Comparison of ENCODE assay signal across 9 mouse cellular contexts in genomic region chr2:33794483-33794882, GRCm38 (mm10).
DNase-seq lines count a peak whose midpoint lies in the region; ATAC-seq lines count a peak whose summit lies in the region.
"Had no signal": no experiment of that assay in that cellular context is flagged by ENCODE, and none has a peak within 500 bp of the region (broad histone marks: within the 10 kb centered on the region; RNA-seq: fewer than 3 reads in every experiment).

No protein-coding gene starts in this region.

- H3K9ac ChIP-seq in heart, embryonic 12.5 days: no peak overlapping the region
- no peak overlapping the region for H3K9ac ChIP-seq in forebrain, embryonic 14.5 days (ENCODE audit: low read length)

- no peak overlapping the region for H3K4me2 ChIP-seq in heart, embryonic 12.5 days
- H3K4me2 ChIP-seq in forebrain, embryonic 14.5 days (ENCODE audit: low read length): no peak overlapping the region

- 46% methylated on average over 9 of the region's 9 CpGs for WGBS in heart, embryonic 12.5 days
- WGBS in forebrain, embryonic 14.5 days: 63% methylated on average over 9 of the region's 9 CpGs

- peaks cover 6% of the 10 kb centered on the region; the same call in 1 of the 2 replicates for H3K27me3 ChIP-seq in heart, embryonic 12.5 days (replicated peaks)
- no peaks in the 10 kb centered on the region; the same call in 1 of the 2 replicates for H3K27me3 ChIP-seq in forebrain, embryonic 14.5 days (replicated peaks; ENCODE audit: control insufficient read depth, insufficient read depth, low read length)

- intact Hi-C loops in heart, postnatal 25 days (cut with DNase I): no loop called here

- peaks cover 18% of the 10 kb centered on the region for H3K4me1 ChIP-seq in heart, embryonic 12.5 days (replicated peaks)
- H3K4me1 ChIP-seq in forebrain, embryonic 14.5 days (ENCODE audit: control insufficient read depth, insufficient read depth, low read length): peaks cover 48% of the 10 kb centered on the region

- DNase-seq in heart, postnatal 25 days (ENCODE audit: low spot score): peak; percentile 5
- peak; percentile 76 for DNase-seq in forebrain, embryonic 14.5 days (ENCODE audit: low spot score)
- peak; percentile 73 to 84 for DNase-seq in left cerebral cortex, adult 18-20 months (ENCODE audit: low spot score in 2 of 2)
- peak; percentile 89 for DNase-seq in right cerebral cortex, adult 18-20 months
- no peak for DNase-seq in thymus, postnatal 0 days (ENCODE audit: low spot score)
- no peak for DNase-seq in lung, adult 18-20 months
- DNase-seq in gastrocnemius, postnatal 25 days: no peak

- H3K27ac ChIP-seq in heart, embryonic 12.5 days (ENCODE audit: poor library complexity, severe bottlenecking): no peak overlapping the region
- peak overlapping the region; percentile 61 for H3K27ac ChIP-seq in forebrain, embryonic 14.5 days (ENCODE audit: low read depth, low read length)
- H3K27ac ChIP-seq: heart, embryonic 10.5 days had no signal

- 0 out of 2 replicates have a peak, but pooled peaks cover 4% of the 10 kb centered on the region for H3K36me3 ChIP-seq in heart, embryonic 12.5 days
- H3K36me3 ChIP-seq in forebrain, embryonic 14.5 days (ENCODE audit: control insufficient read depth, insufficient read depth, low read length): peaks cover 27% of the 10 kb centered on the region
- H3K36me3 ChIP-seq: heart, embryonic 10.5 days had no signal

- no peaks in the 10 kb centered on the region for H3K9me3 ChIP-seq in heart, embryonic 12.5 days (replicated peaks)
- no peaks in the 10 kb centered on the region for H3K9me3 ChIP-seq in forebrain, embryonic 14.5 days (replicated peaks; ENCODE audit: control insufficient read depth, low read length)
- H3K9me3 ChIP-seq: heart, embryonic 10.5 days had no signal

- no peak overlapping the region for H3K4me3 ChIP-seq in heart, embryonic 12.5 days
- no peak overlapping the region for H3K4me3 ChIP-seq in forebrain, embryonic 14.5 days (ENCODE audit: low read depth, low read length)
- H3K4me3 ChIP-seq: heart, embryonic 10.5 days had no signal

- ATAC-seq in heart, embryonic 12.5 days (ENCODE audit: insufficient number of reproducible peaks, low FRiP score): no peak
- ATAC-seq in forebrain, embryonic 14.5 days: peak; percentile 30; the same call in 1 of the 2 replicates

Comparison
In these comparisons a context has a peak if more than half of its experiments do, and no peak if none do; other contexts are left out.
1. DNase-seq: peak in heart, postnatal 25 days (single experiment), forebrain, embryonic 14.5 days (single experiment), left cerebral cortex, adult 18-20 months (2 of 2) and right cerebral cortex, adult 18-20 months (single experiment); none in thymus, postnatal 0 days (single experiment), lung, adult 18-20 months (0 of 2) and gastrocnemius, postnatal 25 days (single experiment).